Mouse (Mus musculus) ES-Bruce4 (cell line): ENCODE results near the gene Rora. TPM values are rescaled to one million over a fixed set of nuclear protein-coding genes. Genes with fewer than 3 reads are reported as not detected.

ENCODE experiments used
- H3K27ac ChIP-seq: 2 replicates; pipeline ENCODE4 v1.5.1; 2012; ENCODE audit warnings: low read length, inconsistent platforms; ENCODE audit not compliant: insufficient read depth
- H3K27me3 ChIP-seq: 2 replicates; pipeline ENCODE4 v1.6.1; 2012; ENCODE audit warnings: mild to moderate bottlenecking, low read length, inconsistent platforms; ENCODE audit not compliant: control insufficient read depth, poor library complexity, insufficient read depth, severe bottlenecking
- H3K36me3 ChIP-seq: 2 replicates; pipeline ENCODE4 v1.6.1; 2012; ENCODE audit warnings: inconsistent platforms, mild to moderate bottlenecking, low read length, moderate library complexity; ENCODE audit not compliant: control insufficient read depth, poor library complexity, insufficient read depth, severe bottlenecking
- H3K4me1 ChIP-seq: one replicate; pipeline ENCODE4 v1.8.1; 2011; ENCODE audit warnings: low read length; ENCODE audit not compliant: control insufficient read depth, insufficient read depth
- H3K4me3 ChIP-seq: 2 replicates; pipeline ENCODE4 v1.5.1; 2011; ENCODE audit warnings: low read depth, mild to moderate bottlenecking, low read length
- H3K9ac ChIP-seq: 2 replicates; pipeline ENCODE4 v1.6.1; 2012; ENCODE audit warnings: low read depth, mild to moderate bottlenecking, inconsistent platforms; ENCODE audit not compliant: poor library complexity, severe bottlenecking
- H3K9me3 ChIP-seq: replicated peaks from 2 replicates; pipeline ENCODE4 v1.6.1; 2012; ENCODE audit warnings: mild to moderate bottlenecking, low read length, inconsistent platforms; ENCODE audit not compliant: control insufficient read depth, poor library complexity, insufficient read depth, severe bottlenecking
- CTCF ChIP-seq: IDR thresholded peaks from one replicate; pipeline ENCODE4 v1.8.1; 2011; ENCODE audit warnings: low read depth, low read length
- EP300 ChIP-seq: IDR thresholded peaks from 2 replicates; pipeline ENCODE4 v1.6.1; 2011; ENCODE audit warnings: low read depth, low read length; ENCODE audit not compliant: insufficient read depth
- POLR2A ChIP-seq: IDR thresholded peaks from one replicate; pipeline ENCODE4 v1.8.1; 2011; ENCODE audit warnings: low read length; ENCODE audit not compliant: insufficient read depth
- polyA plus RNA-seq: library from polyadenylated mRNA; stranded (reverse); fragments of >200 nt; gene quantifications from 2 replicates; pipeline ENCODE4 v1.2.4, GENCODE M21; 2011; ENCODE audit warnings: low read depth; ENCODE audit not compliant: missing spikeins, insufficient read depth, insufficient read length

The Rora gene
- polyA plus RNA-seq, 1 experiment: 3.6 TPM

GRCm38 (mm10) chr9:68906361-68906883, 252.8 kb downstream of the Rora start:
- Histone ChIP-seq H3K9ac (no peak overlapping the region), H3K4me3 (no peak overlapping the region), H3K4me1 (no peaks in the 10 kb centered on the region), H3K27ac (no peak overlapping the region), H3K27me3 (no peaks in the 10 kb centered on the region), H3K36me3 (no peaks in the 10 kb centered on the region), H3K9me3 (no peaks in the 10 kb centered on the region)
- no peak for TF ChIP-seq POLR2A
- no peak for TF ChIP-seq EP300
- TF ChIP-seq CTCF: no peak

DNA sequence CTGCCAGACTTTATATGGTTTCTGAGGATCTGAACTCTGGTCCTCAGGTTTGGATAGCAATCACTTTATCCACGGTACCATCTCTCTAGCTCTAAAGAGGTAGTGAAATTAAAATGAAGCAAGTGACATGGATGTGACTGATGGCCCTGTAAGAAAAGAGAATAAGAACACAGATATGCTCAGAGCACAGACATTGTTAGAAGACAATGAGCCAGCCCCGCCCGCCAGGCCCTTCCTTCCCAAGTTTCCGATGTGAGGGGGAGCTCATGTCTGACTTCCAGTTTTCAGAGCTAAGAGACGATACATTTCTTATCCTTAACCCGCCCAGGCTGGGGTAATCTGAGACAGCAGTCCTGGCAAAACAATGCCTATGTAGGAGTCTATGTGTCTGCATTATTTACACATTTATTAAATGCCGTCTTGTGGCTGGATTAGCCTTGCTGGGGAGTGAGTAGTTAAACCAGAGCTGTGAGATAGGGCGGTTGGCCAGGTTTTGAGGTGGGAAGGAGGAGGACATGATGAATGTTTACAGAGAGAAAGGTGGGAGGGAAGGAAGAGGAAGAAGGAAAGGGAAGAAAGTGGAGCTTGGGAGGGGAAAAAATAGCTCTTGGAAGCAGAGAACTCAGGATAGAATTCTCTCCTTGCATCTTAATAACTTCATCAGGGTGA, 259.0 kb downstream of the Rora start:
- Histone ChIP-seq H3K4me3 (no peak overlapping the region), H3K27me3 (no peaks in the 10 kb centered on the region), H3K36me3 (no peaks in the 10 kb centered on the region), H3K4me1 (no peaks in the 10 kb centered on the region), H3K9me3 (no peaks in the 10 kb centered on the region), H3K27ac (no peak overlapping the region), H3K9ac (no peak overlapping the region)
- TF ChIP-seq POLR2A: no peak
- no peak for TF ChIP-seq CTCF
- no peak for TF ChIP-seq EP300

DNA sequence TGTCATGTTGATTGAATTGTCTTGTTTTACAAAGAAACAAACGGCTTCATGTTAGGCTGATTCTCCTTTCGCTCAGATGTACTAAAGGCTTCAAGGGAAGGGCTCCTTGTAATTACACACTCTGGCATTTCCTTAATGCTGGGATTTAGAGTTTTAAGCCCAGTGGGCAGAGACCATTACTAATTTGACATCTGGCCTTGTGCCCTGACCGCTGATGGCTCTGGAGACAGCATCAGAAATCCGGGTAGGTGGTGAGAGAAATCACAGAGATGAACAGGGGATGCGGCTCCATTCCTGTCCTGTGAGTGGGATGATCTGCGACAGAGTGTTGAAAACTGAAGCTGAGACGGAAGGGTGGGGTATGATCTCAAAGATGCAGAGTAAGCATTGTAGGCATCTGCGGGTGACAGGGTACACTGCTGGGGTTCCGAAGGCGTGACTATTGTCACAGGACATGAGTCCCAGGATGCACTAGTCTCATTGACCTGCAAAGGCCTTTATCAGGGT, 259.7 kb downstream of the Rora start:
- Histone ChIP-seq H3K9ac (no peak overlapping the region), H3K27me3 (no peaks in the 10 kb centered on the region), H3K4me1 (no peaks in the 10 kb centered on the region), H3K27ac (no peak overlapping the region), H3K36me3 (no peaks in the 10 kb centered on the region), H3K4me3 (no peak overlapping the region), H3K9me3 (no peaks in the 10 kb centered on the region)
- TF ChIP-seq POLR2A (no peak), EP300 (no peak), CTCF (no peak)

DNA sequence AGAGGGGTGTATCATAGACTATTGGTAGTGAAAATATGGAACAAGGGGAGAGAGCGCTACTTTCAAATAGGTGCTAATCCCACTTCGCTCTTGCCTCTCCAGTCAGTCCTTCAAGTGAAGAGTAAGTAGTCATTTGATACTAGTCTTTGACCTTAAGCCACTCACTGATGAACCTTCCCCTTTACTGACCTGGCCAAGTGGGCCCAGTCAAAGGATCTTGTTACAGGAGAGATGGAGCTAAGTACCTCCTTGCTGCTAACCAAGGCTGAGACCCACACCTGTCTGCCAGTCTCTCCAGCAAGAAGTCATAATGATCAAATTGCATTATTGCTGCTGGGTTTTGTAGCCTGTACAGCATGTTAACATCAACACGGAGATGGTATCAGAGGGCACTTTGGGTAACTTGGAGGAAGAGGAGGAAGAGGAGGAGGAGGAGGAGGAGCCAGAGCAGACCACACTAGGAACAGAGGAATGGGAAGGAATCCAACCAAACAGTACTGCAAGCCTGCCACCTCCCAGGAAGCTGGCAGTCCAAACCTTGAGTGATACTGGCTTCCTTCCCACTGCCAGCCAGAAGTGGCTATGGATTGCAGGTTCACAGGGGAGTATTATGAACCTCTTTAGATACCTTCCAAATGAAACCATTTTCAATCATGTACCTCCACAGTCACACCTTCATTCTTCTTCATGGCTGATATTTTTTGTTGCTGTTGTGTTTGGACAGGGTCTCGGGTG, 261.1 kb downstream of the Rora start:
- TF ChIP-seq CTCF (no peak), EP300 (no peak), POLR2A (no peak)
- Histone ChIP-seq H3K27ac (no peak overlapping the region), H3K36me3 (no peaks in the 10 kb centered on the region), H3K9me3 (no peaks in the 10 kb centered on the region), H3K27me3 (no peaks in the 10 kb centered on the region), H3K4me1 (no peaks in the 10 kb centered on the region), H3K4me3 (no peak overlapping the region), H3K9ac (no peak overlapping the region)

GRCm38 (mm10) chr9:68916741-68917140, 263.2 kb downstream of the Rora start:
- Histone ChIP-seq H3K4me3 (no peak overlapping the region), H3K27ac (no peak overlapping the region)
- TF ChIP-seq EP300: no peak
- no peak for TF ChIP-seq CTCF
- no peak for TF ChIP-seq POLR2A

DNA sequence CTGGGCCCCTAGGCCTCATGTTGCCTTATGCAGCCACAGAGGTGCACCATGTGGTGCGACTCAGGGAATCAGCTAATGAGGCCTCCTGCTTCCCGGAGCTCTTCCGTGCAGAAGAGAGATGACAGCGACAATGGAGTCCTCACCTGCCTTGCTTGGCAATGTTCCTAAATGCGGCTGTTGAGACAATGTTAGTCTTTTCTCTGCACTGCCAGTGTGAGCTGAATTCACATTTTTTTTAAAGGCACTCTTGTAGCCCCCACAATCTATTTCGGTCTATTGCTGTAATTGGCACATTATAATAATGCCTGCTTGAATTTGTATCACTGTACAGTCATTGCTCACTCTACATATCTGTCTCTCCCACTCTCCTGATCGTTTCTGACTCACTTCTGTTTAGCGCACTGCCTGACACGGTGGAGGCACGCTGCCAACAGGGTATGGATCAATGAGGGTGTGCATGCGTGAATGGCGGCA, 269.6 kb downstream of the Rora start:
- H3K9me3 ChIP-seq: no peaks in the 10 kb centered on the region
- TF ChIP-seq POLR2A (no peak), CTCF (no peak), EP300 (no peak)
- H3K4me1 ChIP-seq: no peaks in the 10 kb centered on the region
- H3K27me3 ChIP-seq: no peaks in the 10 kb centered on the region
- no peak overlapping the region for H3K27ac ChIP-seq
- no peaks in the 10 kb centered on the region for H3K36me3 ChIP-seq
- H3K9ac ChIP-seq: no peak overlapping the region
- no peak overlapping the region for H3K4me3 ChIP-seq

More at GRCm38 (mm10) chr9:68916741-68917140, 263.2 kb downstream of the Rora start:
- H3K27me3 ChIP-seq: no peaks in the 10 kb centered on the region
- H3K36me3 ChIP-seq: no peaks in the 10 kb centered on the region
- no peaks in the 10 kb centered on the region for H3K9me3 ChIP-seq
- no peak overlapping the region for H3K9ac ChIP-seq
- no peaks in the 10 kb centered on the region for H3K4me1 ChIP-seq
